Mouse (Mus musculus): Measurements from ENCODE around the gene Phox2b. TPM values are rescaled to one million over a fixed set of nuclear protein-coding genes. Genes with fewer than 3 reads are reported as not detected.

The Phox2b gene
- total RNA-seq (2014; rRNA removed) (not detected in 2 replicates), polyA plus RNA-seq (2012; rRNA removed) (not detected in 2 replicates)

- no peaks in the 10 kb centered on the region for H3K79me2 ChIP-seq (ENCODE audit: control insufficient read depth, insufficient read depth, low read length)
- TF ChIP-seq CTCF (IDR thresholded peaks at IDR 0.05; ENCODE audit: low read depth, low read length) = no peak
- TF ChIP-seq POLR2A (IDR thresholded peaks at IDR 0.05; ENCODE audit: extremely low read depth, insufficient read depth, low read length) = no peak
- no peak within 1 kb of the TSS for H3K27ac ChIP-seq (replicated peaks; ENCODE audit: insufficient read depth, low read depth, low read length)
- H3K4me1 ChIP-seq (ENCODE audit: control insufficient read depth, insufficient read depth, low read length) = peaks cover 3% of the 10 kb centered on the region; the same call in 1 of the 2 replicates
- H3K9ac ChIP-seq (ENCODE audit: low read depth, low read length) = no peak within 1 kb of the TSS
- H3K36me3 ChIP-seq (ENCODE audit: control insufficient read depth, insufficient read depth, low read length) = no peaks in the 10 kb centered on the region
- DNase-seq (ENCODE audit: extremely low read depth, low read depth, low spot score) = no peak
- 6% methylated on average over 16 of the region's 16 CpGs for WGBS
- peaks cover 25% of the 10 kb centered on the region for H3K27me3 ChIP-seq (ENCODE audit: control insufficient read depth, insufficient read depth, low read length)
- no peak within 1 kb of the TSS for H3K4me3 ChIP-seq (ENCODE audit: insufficient read depth, low read depth, low read length)
Observed at GRCm38 (mm10) chr5:67098733-67099323, at the start of gene Phox2b. Gene Phox2b, minus strand, starts transcription at chr5:67099301.

GRCm38 (mm10) chr5:67142622-67143021, 43.5 kb upstream of the Phox2b start:
- Histone ChIP-seq H3K4me1 (ENCODE audit: control insufficient read depth, insufficient read depth, low read length) (no peaks in the 10 kb centered on the region), H3K79me2 (ENCODE audit: control insufficient read depth, insufficient read depth, low read length) (no peaks in the 10 kb centered on the region), H3K36me3 (ENCODE audit: control insufficient read depth, insufficient read depth, low read length) (no peaks in the 10 kb centered on the region), H3K27ac (replicated peaks; ENCODE audit: insufficient read depth, low read depth, low read length) (no peak overlapping the region), H3K27me3 (ENCODE audit: control insufficient read depth, insufficient read depth, low read length) (no peaks in the 10 kb centered on the region), H3K9ac (ENCODE audit: low read depth, low read length) (no peak overlapping the region), H3K4me3 (ENCODE audit: insufficient read depth, low read depth, low read length) (no peak overlapping the region)
- 60% methylated on average over 4 of the region's 4 CpGs for WGBS
- DNase-seq (ENCODE audit: extremely low read depth, low read depth, low spot score) = no peak
- TF ChIP-seq POLR2A (IDR thresholded peaks at IDR 0.05; ENCODE audit: extremely low read depth, insufficient read depth, low read length) (no peak), CTCF (IDR thresholded peaks at IDR 0.05; ENCODE audit: low read depth, low read length) (no peak)

GRCm38 (mm10) chr5:67139052-67140015, 40.2 kb upstream of the Phox2b start:
- Histone ChIP-seq H3K27ac (replicated peaks; ENCODE audit: insufficient read depth, low read depth, low read length) (no peak overlapping the region), H3K4me1 (ENCODE audit: control insufficient read depth, insufficient read depth, low read length) (no peaks in the 10 kb centered on the region), H3K36me3 (ENCODE audit: control insufficient read depth, insufficient read depth, low read length) (no peaks in the 10 kb centered on the region), H3K27me3 (ENCODE audit: control insufficient read depth, insufficient read depth, low read length) (no peaks in the 10 kb centered on the region), H3K79me2 (ENCODE audit: control insufficient read depth, insufficient read depth, low read length) (no peaks in the 10 kb centered on the region), H3K9ac (ENCODE audit: low read depth, low read length) (no peak overlapping the region), H3K4me3 (ENCODE audit: insufficient read depth, low read depth, low read length) (no peak overlapping the region)
- WGBS = 64% methylated on average over 25 of the region's 25 CpGs
- DNase-seq (ENCODE audit: extremely low read depth, low read depth, low spot score) = no peak
- no peak for TF ChIP-seq POLR2A (IDR thresholded peaks at IDR 0.05; ENCODE audit: extremely low read depth, insufficient read depth, low read length)
- no peak for TF ChIP-seq CTCF (IDR thresholded peaks at IDR 0.05; ENCODE audit: low read depth, low read length)

GRCm38 (mm10) chr5:67138643-67139042, 39.5 kb upstream of the Phox2b start:
- H3K4me3 ChIP-seq (ENCODE audit: insufficient read depth, low read depth, low read length) = no peak overlapping the region
- H3K36me3 ChIP-seq (ENCODE audit: control insufficient read depth, insufficient read depth, low read length) = no peaks in the 10 kb centered on the region
- H3K27ac ChIP-seq (replicated peaks; ENCODE audit: insufficient read depth, low read depth, low read length) = no peak overlapping the region
- no peak for DNase-seq (ENCODE audit: extremely low read depth, low read depth, low spot score)
- H3K4me1 ChIP-seq (ENCODE audit: control insufficient read depth, insufficient read depth, low read length) = no peaks in the 10 kb centered on the region
- 61% methylated on average over 8 of the region's 8 CpGs for WGBS
- H3K79me2 ChIP-seq (ENCODE audit: control insufficient read depth, insufficient read depth, low read length) = no peaks in the 10 kb centered on the region
- no peak for TF ChIP-seq POLR2A (IDR thresholded peaks at IDR 0.05; ENCODE audit: extremely low read depth, insufficient read depth, low read length)
- TF ChIP-seq CTCF (IDR thresholded peaks at IDR 0.05; ENCODE audit: low read depth, low read length) = no peak
- no peak overlapping the region for H3K9ac ChIP-seq (ENCODE audit: low read depth, low read length)
- no peaks in the 10 kb centered on the region for H3K27me3 ChIP-seq (ENCODE audit: control insufficient read depth, insufficient read depth, low read length)

- no peak overlapping the region for H3K9ac ChIP-seq (ENCODE audit: low read depth, low read length)
- no peak overlapping the region for H3K27ac ChIP-seq (replicated peaks; ENCODE audit: insufficient read depth, low read depth, low read length)
- no peaks in the 10 kb centered on the region for H3K27me3 ChIP-seq (ENCODE audit: control insufficient read depth, insufficient read depth, low read length)
- 54% methylated on average over 6 of the region's 6 CpGs for WGBS
- no peak for TF ChIP-seq CTCF (IDR thresholded peaks at IDR 0.05; ENCODE audit: low read depth, low read length)
- TF ChIP-seq POLR2A (IDR thresholded peaks at IDR 0.05; ENCODE audit: extremely low read depth, insufficient read depth, low read length) = no peak
- H3K4me3 ChIP-seq (ENCODE audit: insufficient read depth, low read depth, low read length) = no peak overlapping the region
- no peak for DNase-seq (ENCODE audit: extremely low read depth, low read depth, low spot score)
- H3K4me1 ChIP-seq (ENCODE audit: control insufficient read depth, insufficient read depth, low read length) = no peaks in the 10 kb centered on the region
- no peaks in the 10 kb centered on the region for H3K36me3 ChIP-seq (ENCODE audit: control insufficient read depth, insufficient read depth, low read length)
- H3K79me2 ChIP-seq (ENCODE audit: control insufficient read depth, insufficient read depth, low read length) = no peaks in the 10 kb centered on the region
Observed at GRCm38 (mm10) chr5:67134698-67135097, 35.6 kb upstream of the Phox2b start.
